ENCODE assay signal across 8 mouse cellular contexts in the genomic region with DNA sequence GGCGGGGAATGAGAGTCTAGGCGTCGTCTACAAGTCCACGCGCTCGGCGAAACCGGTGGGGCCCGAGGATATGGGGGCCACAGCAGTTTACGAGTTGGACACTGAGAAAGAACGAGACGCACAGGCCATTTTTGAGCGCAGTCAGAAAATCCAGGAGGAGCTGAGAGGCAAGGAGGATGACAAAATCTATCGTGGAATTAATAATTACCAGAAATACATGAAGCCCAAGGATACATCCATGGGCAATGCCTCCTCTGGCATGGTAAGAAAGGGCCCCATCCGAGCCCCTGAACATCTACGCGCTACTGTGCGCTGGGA. TPM values are rescaled to one million over a fixed set of nuclear protein-coding genes. Genes with fewer than 3 reads are reported as not detected.
DNase-seq lines count a peak whose midpoint lies in the region; ATAC-seq and TF ChIP-seq lines count a peak whose summit lies in the region.

No protein-coding gene starts in this region.

- H3K4me1 ChIP-seq in heart, adult 2 months (ENCODE audit: control insufficient read depth, insufficient read depth, low read length) = peaks cover 1% of the 10 kb centered on the region; the same call in 1 of the 2 replicates
- peaks cover 0 to 21% of the 10 kb centered on the region in 2 experiments; a peak in 2 of 4 replicates for H3K4me1 ChIP-seq in CH12.LX (ENCODE audit: control insufficient read depth in 1 of 2, insufficient read depth in 2 of 2)
- H3K4me1 ChIP-seq in forebrain, embryonic 15.5 days = peaks cover 6% of the 10 kb centered on the region; the same call in 1 of the 2 replicates
- H3K4me1 ChIP-seq in liver, embryonic 14.5 days (replicated peaks; ENCODE audit: control insufficient read depth in 2 of 2, insufficient read depth in 2 of 2, low read length in 1 of 2) = peaks cover 4 to 7% of the 10 kb centered on the region in 2 experiments

- no peak for TF ChIP-seq POLR2A in heart, adult 2 months (IDR thresholded peaks at IDR 0.05; ENCODE audit: insufficient read depth, low read depth, low read length)
- no peak for TF ChIP-seq POLR2A in CH12.LX (IDR thresholded peaks at IDR 0.05; ENCODE audit: low read depth, low read length)

- H3K36me3 ChIP-seq in heart, adult 2 months (ENCODE audit: control insufficient read depth, insufficient read depth, low read length) = no peaks in the 10 kb centered on the region
- H3K36me3 ChIP-seq in CH12.LX (replicated peaks in 1 of 2; ENCODE audit: control insufficient read depth in 1 of 2, insufficient read depth in 1 of 2, low read length in 1 of 2) = peaks cover 0 to 2% of the 10 kb centered on the region in 2 experiments
- no peaks in the 10 kb centered on the region for H3K36me3 ChIP-seq in forebrain, embryonic 15.5 days
- no peaks in the 10 kb centered on the region for H3K36me3 ChIP-seq in liver, embryonic 14.5 days (replicated peaks; ENCODE audit: control insufficient read depth, insufficient read depth, low read depth)

- peak overlapping the region; percentile 59 for H3K4me2 ChIP-seq in CH12.LX (ENCODE audit: insufficient read depth, low read depth, poor library complexity, severe bottlenecking)
- H3K4me2 ChIP-seq in forebrain, embryonic 15.5 days (replicated peaks) = peak overlapping the region; percentile 82
- peak overlapping the region; percentile 76 for H3K4me2 ChIP-seq in liver, embryonic 14.5 days (ENCODE audit: low read depth)

- H3K27ac ChIP-seq in heart, adult 2 months = peak overlapping the region; percentile 77; the same call in 1 of the 2 replicates
- H3K27ac ChIP-seq in CH12.LX (ENCODE audit: insufficient read depth, low read depth) = no peak overlapping the region
- H3K27ac ChIP-seq in forebrain, embryonic 15.5 days (replicated peaks) = peak overlapping the region; percentile 83
- peak overlapping the region; percentile 93 for H3K27ac ChIP-seq in liver, embryonic 14.5 days

- TF ChIP-seq EP300 in heart, adult 2 months (IDR thresholded peaks at IDR 0.05; ENCODE audit: insufficient read depth, low read depth, low read length) = no peak
- no peak for TF ChIP-seq EP300 in CH12.LX (IDR thresholded peaks at IDR 0.05; ENCODE audit: low read length)
- TF ChIP-seq EP300 in liver, embryonic 14.5 days (IDR thresholded peaks at IDR 0.05; ENCODE audit: low read depth) = no peak

- no peaks in the 10 kb centered on the region for H3K9me3 ChIP-seq in CH12.LX (replicated peaks; ENCODE audit: low read length)
- no peaks in the 10 kb centered on the region for H3K9me3 ChIP-seq in forebrain, embryonic 15.5 days
- H3K9me3 ChIP-seq in liver, embryonic 14.5 days (ENCODE audit: control insufficient read depth, low read length) = no peaks in the 10 kb centered on the region

- DNase-seq in heart, adult 2 months = no peak
- DNase-seq in heart, adult 18-20 months = no peak
- DNase-seq in CH12.LX (ENCODE audit: extremely low read depth) = no peak
- DNase-seq in liver, embryonic 14.5 days (ENCODE audit: low read depth in 3 of 3, low spot score in 3 of 3) = no peak
- no peak for DNase-seq in T-cell, adult 2 months (ENCODE audit: low spot score)
- DNase-seq in right cerebral cortex, postnatal 25 days = no peak

- dilution Hi-C loops in CH12.LX (cut with MboI; ENCODE audit: extremely low pct_ligation_motif_present, extremely low pct_unique_long_range_greater_than_20kb, low sequenced_read_pairs) = no loop called here

- TF ChIP-seq CTCF in heart, adult 2 months (IDR thresholded peaks at IDR 0.05) = no peak
- no peak for TF ChIP-seq CTCF in CH12.LX (conservative IDR thresholded peaks at IDR 0.05 in 1 of 2, IDR thresholded peaks at IDR 0.05 in 1 of 2; ENCODE audit: low read depth in 2 of 2, low read length in 2 of 2)
- TF ChIP-seq CTCF in liver, embryonic 14.5 days (IDR thresholded peaks at IDR 0.05; ENCODE audit: low read depth) = no peak

- H3K4me3 ChIP-seq in heart, adult 2 months = peak overlapping the region; percentile 62
- peak overlapping the region; percentile 44 to 78 (median 55) for H3K4me3 ChIP-seq in CH12.LX (replicated peaks in 1 of 3; ENCODE audit: low read depth in 2 of 3, low read length in 2 of 3, poor library complexity in 1 of 3)
- peak overlapping the region; percentile 67 for H3K4me3 ChIP-seq in forebrain, embryonic 15.5 days
- peak overlapping the region; percentile 81 to 85 for H3K4me3 ChIP-seq in liver, embryonic 14.5 days (ENCODE audit: insufficient read depth in 1 of 2, low read depth in 2 of 2, low read length in 2 of 2)

- no peak for TF ChIP-seq RAD21 in CH12.LX (IDR thresholded peaks at IDR 0.05; ENCODE audit: low read depth, low read length)

- WGBS in heart, adult 2 months = 42% methylated on average over 18 of the region's 18 CpGs
- WGBS in forebrain, embryonic 15.5 days = 37% methylated on average over 18 of the region's 18 CpGs
- 34% methylated on average over 18 of the region's 18 CpGs for WGBS in liver, embryonic 14.5 days (ENCODE audit: insufficient replicate concordance)

- peak; percentile 23; the same call in 1 of the 2 replicates for ATAC-seq in forebrain, embryonic 15.5 days (replicated peaks)
- no peak for ATAC-seq in liver, embryonic 14.5 days (ENCODE audit: insufficient read depth)
- no peak for ATAC-seq in cerebellum, adult (ENCODE audit: insufficient number of reproducible peaks, low FRiP score, low TSS enrichment)

- intact Hi-C loops in heart, adult 2 months (cut with DNase I) = no loop called here

- in situ Hi-C loops in CH12.LX (cut with MboI; ENCODE audit: low pct_ligation_motif_present, low pct_unique_long_range_greater_than_20kb, low sequenced_read_pairs) = no loop called here

- peak overlapping the region; percentile 87 for H3K9ac ChIP-seq in heart, adult 2 months (ENCODE audit: low read depth, low read length)
- peak overlapping the region; percentile 50 for H3K9ac ChIP-seq in CH12.LX (ENCODE audit: insufficient read depth, low read depth)
- peak overlapping the region; percentile 67 for H3K9ac ChIP-seq in forebrain, embryonic 15.5 days (replicated peaks)
- peak overlapping the region; percentile 96 for H3K9ac ChIP-seq in liver, embryonic 14.5 days (replicated peaks)

- H3K27me3 ChIP-seq in heart, adult 2 months (ENCODE audit: control insufficient read depth, insufficient read depth, low read length) = no peaks in the 10 kb centered on the region
- no peaks in the 10 kb centered on the region for H3K27me3 ChIP-seq in CH12.LX (replicated peaks)
- H3K27me3 ChIP-seq in forebrain, embryonic 15.5 days = no peaks in the 10 kb centered on the region
- no peaks in the 10 kb centered on the region for H3K27me3 ChIP-seq in liver, embryonic 14.5 days (ENCODE audit: control insufficient read depth, insufficient read depth, low read length)

- H3K79me2 ChIP-seq in heart, adult 2 months (replicated peaks; ENCODE audit: control insufficient read depth, insufficient read depth, low read length) = no peaks in the 10 kb centered on the region
- H3K79me2 ChIP-seq in CH12.LX (replicated peaks; ENCODE audit: control insufficient read depth, extremely low read depth, insufficient read depth, poor library complexity, severe bottlenecking) = no peaks in the 10 kb centered on the region

RNA-seq across cellular contexts. Expression of gene Rnf113a2, which starts 0.6 kb away (rescaled TPM):
- 10 to 100 TPM in 1 of 2 experiments, 1 to 10 TPM in 1; 8.4 to 11.7 TPM for total RNA-seq in heart, adult 2 months (2021)
- polyA plus RNA-seq in heart, adult 2 months (2012; rRNA removed) = 3.7 and 6.6 TPM in 2 replicates
- 10 to 100 TPM in 1 of 2 experiments, 1 to 10 TPM in 1; 9.7 to 10.5 TPM for total RNA-seq in heart, adult 18-20 months (2021)
- total RNA-seq in CH12.LX (2012; rRNA removed) = 14.6 and 17.9 TPM in 2 replicates
- total RNA-seq in CH12.LX (2014; rRNA removed) = 16.3 and 19.7 TPM in 2 replicates
- polyA plus RNA-seq in CH12.LX (2012; ENCODE audit: insufficient read length, low read depth) = 13.6 and 19.5 TPM in 2 replicates
- 27.0 and 28.3 TPM in 2 replicates for polyA plus RNA-seq in forebrain, embryonic 15.5 days (2015; fragmentation: Nextera tagmentation; extraction: Ambion mirVana)
- 5.4 and 10.0 TPM in 2 replicates for polyA plus RNA-seq in liver, embryonic 14.5 days (2012; rRNA removed)
- polyA plus RNA-seq in liver, embryonic 14.5 days (2014; fragmentation: Nextera tagmentation; extraction: Ambion mirVana) = 12.8 and 13.2 TPM in 2 replicates

RNA-seq across cellular contexts. Expression of gene Bbof1, which starts 8.7 kb away (rescaled TPM):
- total RNA-seq in heart, adult 2 months (2021) = 1 to 10 TPM; 1.7 to 2.0 TPM
- 0.31 and 0.59 TPM in 2 replicates for polyA plus RNA-seq in heart, adult 2 months (2012; rRNA removed)
- total RNA-seq in heart, adult 18-20 months (2021) = 1 to 10 TPM; 1.4 to 1.5 TPM
- total RNA-seq in CH12.LX (2012; rRNA removed) (0.29 and 0.34 TPM in 2 replicates), CH12.LX (2014; rRNA removed) (0.24 and 0.46 TPM in 2 replicates)
- polyA plus RNA-seq in CH12.LX (2012; ENCODE audit: insufficient read length, low read depth) = 0.20 and 0.41 TPM in 2 replicates
- polyA plus RNA-seq in forebrain, embryonic 15.5 days (2015; fragmentation: Nextera tagmentation; extraction: Ambion mirVana) = 3.2 and 3.8 TPM in 2 replicates
- polyA plus RNA-seq in liver, embryonic 14.5 days (2012; rRNA removed) = 0.12 and 0.33 TPM in 2 replicates
- 0.25 and 0.44 TPM in 2 replicates for polyA plus RNA-seq in liver, embryonic 14.5 days (2014; fragmentation: Nextera tagmentation; extraction: Ambion mirVana)

RNA-seq across cellular contexts. Expression of gene Entpd5, which starts 8.7 kb away (rescaled TPM):
- 10 to 100 TPM; 64.9 to 68.9 TPM for total RNA-seq in heart, adult 2 months (2021)
- 38.6 and 88.3 TPM in 2 replicates for polyA plus RNA-seq in heart, adult 2 months (2012; rRNA removed)
- total RNA-seq in heart, adult 18-20 months (2021) = 10 to 100 TPM; 74.0 to 80.2 TPM
- total RNA-seq in CH12.LX (2012; rRNA removed) (5.2 and 5.7 TPM in 2 replicates), CH12.LX (2014; rRNA removed) (5.3 and 5.8 TPM in 2 replicates)
- 4.2 and 6.0 TPM in 2 replicates for polyA plus RNA-seq in CH12.LX (2012; ENCODE audit: insufficient read length, low read depth)
- 10.5 and 11.7 TPM in 2 replicates for polyA plus RNA-seq in forebrain, embryonic 15.5 days (2015; fragmentation: Nextera tagmentation; extraction: Ambion mirVana)
- 4.3 and 4.9 TPM in 2 replicates for polyA plus RNA-seq in liver, embryonic 14.5 days (2012; rRNA removed)
- polyA plus RNA-seq in liver, embryonic 14.5 days (2014; fragmentation: Nextera tagmentation; extraction: Ambion mirVana) = 10.0 and 10.2 TPM in 2 replicates

RNA-seq across cellular contexts. Expression of gene Aldh6a1, which starts 33.2 kb away (rescaled TPM):
- 100 to 1,000 TPM; 189 to 236 TPM for total RNA-seq in heart, adult 2 months (2021)
- 83.5 and 173 TPM in 2 replicates for polyA plus RNA-seq in heart, adult 2 months (2012; rRNA removed)
- 100 to 1,000 TPM; 223 to 267 TPM for total RNA-seq in heart, adult 18-20 months (2021)
- total RNA-seq in CH12.LX (2012; rRNA removed) = 2.1 and 2.2 TPM in 2 replicates
- total RNA-seq in CH12.LX (2014; rRNA removed) = 4.2 and 4.6 TPM in 2 replicates
- polyA plus RNA-seq in CH12.LX (2012; ENCODE audit: insufficient read length, low read depth) = 1.6 and 1.9 TPM in 2 replicates
- polyA plus RNA-seq in forebrain, embryonic 15.5 days (2015; fragmentation: Nextera tagmentation; extraction: Ambion mirVana) = 29.9 and 34.6 TPM in 2 replicates
- 8.9 and 10.4 TPM in 2 replicates for polyA plus RNA-seq in liver, embryonic 14.5 days (2012; rRNA removed)
- polyA plus RNA-seq in liver, embryonic 14.5 days (2014; fragmentation: Nextera tagmentation; extraction: Ambion mirVana) = 24.9 and 26.3 TPM in 2 replicates

RNA-seq across cellular contexts. Expression of gene Lin52, which starts 33.7 kb away (rescaled TPM):
- 10 to 100 TPM in 1 of 2 experiments, 1 to 10 TPM in 1; 7.8 to 12.4 TPM for total RNA-seq in heart, adult 2 months (2021)
- polyA plus RNA-seq in heart, adult 2 months (2012; rRNA removed) = 16.5 and 30.6 TPM in 2 replicates
- 10 to 100 TPM in 1 of 2 experiments, 1 to 10 TPM in 1; 9.9 to 12.0 TPM for total RNA-seq in heart, adult 18-20 months (2021)
- total RNA-seq in CH12.LX (2012; rRNA removed) (5.9 and 6.8 TPM in 2 replicates), CH12.LX (2014; rRNA removed) (16.2 and 17.0 TPM in 2 replicates)
- 8.7 and 10.5 TPM in 2 replicates for polyA plus RNA-seq in CH12.LX (2012; ENCODE audit: insufficient read length, low read depth)
- polyA plus RNA-seq in forebrain, embryonic 15.5 days (2015; fragmentation: Nextera tagmentation; extraction: Ambion mirVana) = 39.1 and 39.3 TPM in 2 replicates
- 7.4 and 10.8 TPM in 2 replicates for polyA plus RNA-seq in liver, embryonic 14.5 days (2012; rRNA removed)
- polyA plus RNA-seq in liver, embryonic 14.5 days (2014; fragmentation: Nextera tagmentation; extraction: Ambion mirVana) = 10.4 and 12.1 TPM in 2 replicates
